Mouse (Mus musculus) liver, embryonic 14.5 days (tissue): ENCODE data around the gene Artn.

Experiments
- CTCF ChIP-seq: IDR thresholded peaks from 2 replicates; pipeline ENCODE4 v1.5.1; 2016; ENCODE audit warnings: antibody characterized with exemption, low read depth, control low read depth
- EP300 ChIP-seq: IDR thresholded peaks from 2 replicates; pipeline ENCODE4 v1.6.1; 2016; ENCODE audit warnings: antibody characterized with exemption, low read depth

GRCm38 (mm10) chr4:117885994-117886393 lies 43.6 kb downstream of the Artn start:
- TF ChIP-seq CTCF (no peak), EP300 (no peak)
